Mouse (Mus musculus): ENCODE data around the gene Ptprf. TPM values are rescaled to one million over a fixed set of nuclear protein-coding genes. Genes with fewer than 3 reads are reported as not detected.

The Ptprf gene
- total and polyA plus RNA-seq, 2 experiments: 40.1 to 89.8 TPM

DNA sequence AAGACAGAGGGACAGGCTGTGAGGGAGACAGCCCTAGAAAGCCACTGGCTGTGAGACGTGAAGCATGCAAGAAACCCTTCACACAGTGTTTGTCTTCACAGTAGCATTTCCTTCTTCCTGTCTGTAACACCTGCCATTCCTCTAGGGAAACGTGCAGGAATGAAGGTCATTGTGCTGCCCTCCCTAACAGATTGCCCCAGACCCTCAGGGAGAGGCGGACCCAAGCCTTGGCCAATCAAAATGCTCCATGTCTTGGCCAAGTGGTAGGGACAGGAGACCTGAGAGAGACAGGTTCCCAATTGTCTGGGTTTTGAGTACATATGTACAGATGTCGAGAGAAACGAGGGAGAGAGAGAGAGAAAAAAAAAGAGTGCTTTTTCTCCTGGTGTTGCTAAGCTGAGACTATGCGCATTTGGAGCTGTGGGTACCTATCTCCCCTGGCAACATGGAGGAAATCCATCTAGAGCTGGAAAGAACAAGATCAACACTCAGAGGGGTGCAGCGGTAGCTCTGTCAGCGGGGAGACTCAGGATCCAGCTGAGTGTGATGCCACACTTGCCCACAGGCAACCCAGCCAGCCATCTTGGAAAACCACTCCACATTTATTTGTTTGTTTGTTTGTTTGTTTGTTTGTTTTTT, 28.6 kb upstream of the Ptprf start:
- Histone ChIP-seq H3K4me3 (ENCODE audit: insufficient read depth, low read depth, low read length) (no peak overlapping the region), H3K79me2 (ENCODE audit: control insufficient read depth, insufficient read depth, low read length) (no peaks in the 10 kb centered on the region), H3K27me3 (ENCODE audit: control insufficient read depth, insufficient read depth, low read length) (no peaks in the 10 kb centered on the region), H3K4me1 (ENCODE audit: control insufficient read depth, insufficient read depth, low read length) (no peaks in the 10 kb centered on the region), H3K36me3 (ENCODE audit: control insufficient read depth, insufficient read depth, low read length) (no peaks in the 10 kb centered on the region), H3K9ac (ENCODE audit: low read depth, low read length) (no peak overlapping the region), H3K27ac (replicated peaks; ENCODE audit: insufficient read depth, low read depth, low read length) (no peak overlapping the region)
- no peak for DNase-seq (ENCODE audit: extremely low read depth, low read depth, low spot score)
- TF ChIP-seq CTCF (IDR thresholded peaks at IDR 0.05; ENCODE audit: low read depth, low read length): no peak
- no peak for TF ChIP-seq POLR2A (IDR thresholded peaks at IDR 0.05; ENCODE audit: extremely low read depth, insufficient read depth, low read length)
- 53% methylated on average over 8 of the region's 8 CpGs for WGBS

DNA sequence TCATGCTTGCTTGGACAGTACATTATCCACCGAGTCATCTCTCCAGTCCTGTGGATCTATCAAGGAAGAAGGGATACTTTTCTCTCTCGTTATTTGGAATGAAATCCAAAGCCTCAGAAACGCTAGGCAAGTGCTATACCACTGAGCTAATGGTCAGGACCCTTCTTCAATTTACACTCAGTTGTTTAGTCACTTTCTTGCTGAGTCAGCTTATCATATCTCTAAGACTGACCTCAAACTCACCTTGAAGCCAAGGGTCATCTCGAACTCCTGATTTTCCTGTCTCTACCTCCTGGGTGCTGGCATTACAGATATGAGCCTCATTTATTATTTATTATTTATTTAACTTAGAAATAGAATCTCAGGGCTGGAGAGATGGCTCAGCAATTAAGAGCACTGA, 25.5 kb upstream of the Ptprf start:
- Histone ChIP-seq H3K27ac (replicated peaks; ENCODE audit: insufficient read depth, low read depth, low read length) (no peak overlapping the region), H3K27me3 (ENCODE audit: control insufficient read depth, insufficient read depth, low read length) (no peaks in the 10 kb centered on the region), H3K36me3 (ENCODE audit: control insufficient read depth, insufficient read depth, low read length) (no peaks in the 10 kb centered on the region), H3K4me3 (ENCODE audit: insufficient read depth, low read depth, low read length) (no peak overlapping the region), H3K79me2 (ENCODE audit: control insufficient read depth, insufficient read depth, low read length) (no peaks in the 10 kb centered on the region), H3K9ac (ENCODE audit: low read depth, low read length) (no peak overlapping the region), H3K4me1 (ENCODE audit: control insufficient read depth, insufficient read depth, low read length) (no peaks in the 10 kb centered on the region)
- TF ChIP-seq CTCF (IDR thresholded peaks at IDR 0.05; ENCODE audit: low read depth, low read length) (no peak), POLR2A (IDR thresholded peaks at IDR 0.05; ENCODE audit: extremely low read depth, insufficient read depth, low read length) (no peak)
- no peak for DNase-seq (ENCODE audit: extremely low read depth, low read depth, low spot score)
- 92% methylated on average over 4 of the region's 4 CpGs for WGBS

- DNase-seq (ENCODE audit: extremely low read depth, low read depth, low spot score): no peak
- WGBS: 51% methylated on average over 8 of the region's 8 CpGs
- Histone ChIP-seq H3K4me1 (ENCODE audit: control insufficient read depth, insufficient read depth, low read length) (no peaks in the 10 kb centered on the region), H3K36me3 (ENCODE audit: control insufficient read depth, insufficient read depth, low read length) (no peaks in the 10 kb centered on the region), H3K27me3 (ENCODE audit: control insufficient read depth, insufficient read depth, low read length) (no peaks in the 10 kb centered on the region), H3K79me2 (ENCODE audit: control insufficient read depth, insufficient read depth, low read length) (no peaks in the 10 kb centered on the region), H3K4me3 (ENCODE audit: insufficient read depth, low read depth, low read length) (no peak overlapping the region), H3K27ac (replicated peaks; ENCODE audit: insufficient read depth, low read depth, low read length) (no peak overlapping the region), H3K9ac (ENCODE audit: low read depth, low read length) (no peak overlapping the region)
- TF ChIP-seq CTCF (IDR thresholded peaks at IDR 0.05; ENCODE audit: low read depth, low read length) (no peak), POLR2A (IDR thresholded peaks at IDR 0.05; ENCODE audit: extremely low read depth, insufficient read depth, low read length) (no peak)
Measured at GRCm38 (mm10) chr4:118315286-118315685, 24.1 kb upstream of the Ptprf start.

GRCm38 (mm10) chr4:118310461-118310860, 19.3 kb upstream of the Ptprf start:
- 97% methylated on average over 1 of the region's 1 CpGs for WGBS
- no peak for TF ChIP-seq CTCF (IDR thresholded peaks at IDR 0.05; ENCODE audit: low read depth, low read length)
- TF ChIP-seq POLR2A (IDR thresholded peaks at IDR 0.05; ENCODE audit: extremely low read depth, insufficient read depth, low read length): no peak
- H3K27me3 ChIP-seq (ENCODE audit: control insufficient read depth, insufficient read depth, low read length): no peaks in the 10 kb centered on the region
- no peak overlapping the region for H3K27ac ChIP-seq (replicated peaks; ENCODE audit: insufficient read depth, low read depth, low read length)
- DNase-seq (ENCODE audit: extremely low read depth, low read depth, low spot score): no peak
- no peaks in the 10 kb centered on the region for H3K79me2 ChIP-seq (ENCODE audit: control insufficient read depth, insufficient read depth, low read length)
- no peaks in the 10 kb centered on the region for H3K4me1 ChIP-seq (ENCODE audit: control insufficient read depth, insufficient read depth, low read length)
- H3K9ac ChIP-seq (ENCODE audit: low read depth, low read length): no peak overlapping the region
- no peaks in the 10 kb centered on the region for H3K36me3 ChIP-seq (ENCODE audit: control insufficient read depth, insufficient read depth, low read length)
- no peak overlapping the region for H3K4me3 ChIP-seq (ENCODE audit: insufficient read depth, low read depth, low read length)

GRCm38 (mm10) chr4:118307533-118308263, 16.5 kb upstream of the Ptprf start:
- no peak overlapping the region for H3K4me3 ChIP-seq (ENCODE audit: insufficient read depth, low read depth, low read length)
- H3K4me1 ChIP-seq (ENCODE audit: control insufficient read depth, insufficient read depth, low read length): no peaks in the 10 kb centered on the region
- TF ChIP-seq CTCF (IDR thresholded peaks at IDR 0.05; ENCODE audit: low read depth, low read length): no peak
- no peak for TF ChIP-seq POLR2A (IDR thresholded peaks at IDR 0.05; ENCODE audit: extremely low read depth, insufficient read depth, low read length)
- no peaks in the 10 kb centered on the region for H3K36me3 ChIP-seq (ENCODE audit: control insufficient read depth, insufficient read depth, low read length)
- no peak for DNase-seq (ENCODE audit: extremely low read depth, low read depth, low spot score)
- H3K27me3 ChIP-seq (ENCODE audit: control insufficient read depth, insufficient read depth, low read length): no peaks in the 10 kb centered on the region
- no peak overlapping the region for H3K27ac ChIP-seq (replicated peaks; ENCODE audit: insufficient read depth, low read depth, low read length)
- no peak overlapping the region for H3K9ac ChIP-seq (ENCODE audit: low read depth, low read length)
- H3K79me2 ChIP-seq (ENCODE audit: control insufficient read depth, insufficient read depth, low read length): no peaks in the 10 kb centered on the region
- WGBS: 94% methylated on average over 13 of the region's 13 CpGs
